In the genomic region with DNA sequence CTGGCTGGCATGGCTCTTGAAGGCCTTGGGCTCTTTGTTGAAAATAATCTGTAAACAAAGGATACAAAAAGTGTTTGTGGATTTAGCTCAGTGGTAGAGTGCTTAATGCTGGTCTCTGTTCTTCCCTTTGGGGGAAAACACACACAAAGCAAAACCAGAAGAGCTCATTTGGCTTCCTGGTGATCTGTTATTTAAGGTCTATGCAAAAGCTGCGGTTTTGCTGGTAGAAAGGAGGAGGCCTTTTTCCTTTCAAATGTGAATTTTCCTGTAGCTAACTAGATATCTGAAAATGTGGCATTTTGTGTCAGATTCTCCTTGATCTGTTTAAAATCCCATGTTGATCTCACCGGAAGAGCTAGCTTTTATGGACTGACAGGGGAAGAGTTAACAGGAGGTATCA, we compare ENCODE assay signal across 17 mouse cellular contexts.
DNase-seq lines count a peak whose midpoint lies in the region; ATAC-seq lines count a peak whose summit lies in the region.
"Had no signal": no experiment of that assay in that cellular context is flagged by ENCODE, and none has a peak within 500 bp of the region (broad histone marks: within the 10 kb centered on the region; RNA-seq: fewer than 3 reads in every experiment).

No protein-coding gene starts in this region.

- peak; percentile 41 to 51 for DNase-seq in spleen, postnatal 36 days (ENCODE audit: low spot score in 2 of 2)
- no peak for DNase-seq in spleen, postnatal 4 days (ENCODE audit: low spot score in 2 of 2)
- DNase-seq in CD4-positive helper T cell, adult 2 months (ENCODE audit: low read depth, low spot score), result peak; percentile 28
- peak; percentile 8 for DNase-seq in T-cell, adult 2 months (ENCODE audit: low spot score)
- DNase-seq in cerebellum, postnatal 36 days, result no peak
- DNase-seq in right cerebral cortex, postnatal 14 days, result no peak
- no peak for DNase-seq in embryo, embryonic 10 days (ENCODE audit: low spot score)
- DNase-seq: adrenal gland, adult 8-10 months; cerebellum, adult 11-12 months; cerebellum, adult 9-11 months; embryo, embryonic 11 days; gastrocnemius, postnatal 36 days; heart, adult 11 months; heart, postnatal 36 days had no signal

- ATAC-seq in inflammation-experienced regulatory T-cells, adult 6 months, result peak; percentile 57
- ATAC-seq: forebrain, embryonic 15.5 days; Patski had no signal

Comparison
In these comparisons a context has a peak if more than half of its experiments do, and no peak if none do; other contexts are left out.
1. DNase-seq: peak in spleen, postnatal 36 days (2 of 2), CD4-positive helper T cell, adult 2 months (single experiment) and T-cell, adult 2 months (single experiment); none in spleen, postnatal 4 days (0 of 2), cerebellum, postnatal 36 days (0 of 2), right cerebral cortex, postnatal 14 days (single experiment) and embryo, embryonic 10 days (single experiment).